Mouse (Mus musculus): Measurements from ENCODE around the gene Prkrip1. TPM values are rescaled to one million over a fixed set of nuclear protein-coding genes. Genes with fewer than 3 reads are reported as not detected.
A peak's percentile ranks its signal among the peaks of the same experiment; 100 is the strongest.
"Not testable (repeated sequence)": the region's sequence is repeated elsewhere in the genome, so short reads cannot be mapped to it uniquely, and the experiment has no call there.

Prkrip1 gene
- total RNA-seq, 2 experiments from 2014 or later = 35.2 to 41.4 TPM

GRCm38 (mm10) chr5:136160084-136160483 lies 38.7 kb downstream of the Prkrip1 start:
- not testable (repeated sequence) for DNase-seq

GRCm38 (mm10) chr5:136155399-136155798 lies 43.4 kb downstream of the Prkrip1 start:
- DNase-seq = no peak

GRCm38 (mm10) chr5:136152365-136152764 lies 46.4 kb downstream of the Prkrip1 start:
- no peak for DNase-seq

DNA sequence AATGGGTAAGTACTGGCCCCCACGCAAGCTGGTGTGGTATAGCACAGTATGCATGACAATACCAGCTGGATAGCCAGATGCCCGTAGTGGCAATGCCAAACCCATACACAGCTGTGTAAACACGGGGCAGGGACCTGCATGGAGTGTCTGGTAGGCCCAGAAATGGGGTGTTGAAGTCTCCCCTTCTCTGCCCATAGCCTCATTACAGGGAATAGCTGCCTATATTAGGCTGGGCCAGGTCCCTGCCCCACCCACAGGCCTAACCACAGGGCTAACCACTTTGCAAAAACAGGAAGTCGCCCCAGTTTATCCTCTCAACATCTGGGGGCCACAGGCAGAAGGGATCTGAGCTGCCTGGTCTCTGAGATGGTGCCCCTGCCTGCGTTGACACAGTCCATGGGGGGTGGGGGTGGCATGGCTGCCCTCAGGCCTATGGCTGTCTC lies 49.6 kb downstream of the Prkrip1 start:
- not testable (repeated sequence) for DNase-seq

DNA sequence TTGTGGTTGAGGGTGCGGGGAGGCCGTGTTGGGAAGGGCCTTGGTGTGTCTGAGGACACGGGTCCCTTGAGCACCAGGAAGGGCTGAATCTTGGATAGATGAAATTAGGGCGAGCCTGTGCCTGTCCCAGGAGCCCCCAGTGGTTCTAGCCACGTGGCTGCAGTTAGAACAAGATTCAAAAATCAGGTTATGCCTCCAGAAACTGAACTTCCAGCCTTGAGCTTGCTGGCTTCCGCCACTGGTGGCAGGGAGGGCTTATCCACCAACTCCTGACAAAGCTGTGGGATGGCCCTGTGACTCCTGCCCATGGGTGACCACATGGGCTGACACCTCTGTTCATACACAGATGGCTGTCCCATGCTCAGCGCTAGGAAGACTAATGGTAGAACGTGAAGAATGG lies 51.1 kb downstream of the Prkrip1 start:
- no peak for DNase-seq

DNA sequence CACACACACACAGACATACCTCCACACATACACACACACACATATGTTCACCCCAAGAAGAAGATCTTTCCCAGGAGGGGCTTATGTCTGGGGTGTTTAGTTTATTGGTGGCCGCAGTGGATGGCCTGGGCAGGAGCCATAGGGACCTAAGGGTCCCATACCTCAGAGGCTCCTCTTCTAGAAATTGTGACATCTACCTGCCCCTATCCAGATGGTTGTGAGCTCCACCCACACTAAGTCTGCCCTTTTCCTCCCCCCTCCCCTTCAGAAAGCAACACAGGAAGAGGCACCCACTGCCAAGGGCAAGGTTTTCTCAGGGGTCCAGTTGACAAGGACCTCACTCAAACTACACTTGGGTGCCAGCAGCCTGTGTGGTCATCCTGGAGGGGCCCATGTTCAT lies 51.8 kb downstream of the Prkrip1 start:
- DNase-seq = no peak

DNA sequence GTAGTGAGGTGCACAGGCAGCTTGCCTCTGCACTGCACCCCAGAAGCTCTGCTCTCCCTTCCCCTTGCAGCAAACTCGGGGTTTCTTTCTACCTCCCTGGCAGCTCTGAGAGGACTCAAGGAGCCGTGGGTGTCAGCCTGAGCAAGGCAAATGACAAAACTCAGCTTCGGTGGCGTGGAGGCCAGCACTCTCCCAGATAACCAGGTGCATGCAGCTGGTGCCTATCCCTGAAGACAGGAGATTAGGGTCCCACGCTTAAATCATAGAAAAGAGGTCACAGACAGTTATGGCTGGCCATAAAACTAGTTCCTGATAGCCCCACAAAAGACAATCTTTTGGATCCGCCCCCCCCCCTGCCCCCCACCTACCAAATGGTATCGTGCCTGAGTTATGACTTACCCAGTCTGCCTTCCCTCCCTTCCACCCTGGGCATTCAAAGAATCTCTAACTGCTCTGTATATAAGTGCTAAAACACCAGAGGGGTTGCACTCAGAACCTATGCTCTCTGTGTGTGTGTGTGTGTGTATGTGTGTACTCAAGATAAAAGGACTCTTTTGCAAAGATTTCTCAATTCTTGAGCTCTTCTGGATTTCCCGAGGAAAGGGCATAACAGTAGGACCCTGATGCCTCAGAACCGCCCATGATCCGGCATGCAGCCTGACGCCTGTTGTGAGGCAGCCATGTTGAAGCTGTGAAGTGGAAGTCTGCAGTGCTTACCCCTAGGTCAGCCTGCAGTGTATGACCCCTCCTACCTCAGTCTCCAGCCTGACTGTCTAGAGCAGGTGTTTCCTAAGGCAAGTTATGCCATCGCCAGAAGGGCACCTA lies 53.9 kb downstream of the Prkrip1 start:
- no peak for DNase-seq

- no peak for DNase-seq
These were observed 55.5 kb downstream of the Prkrip1 start for GRCm38 (mm10) chr5:136143161-136143755.

- DNase-seq = no peak
These were observed 56.0 kb downstream of the Prkrip1 start for GRCm38 (mm10) chr5:136142746-136143145.

GRCm38 (mm10) chr5:136140057-136140482 lies 58.7 kb downstream of the Prkrip1 start:
- DNase-seq = no peak

DNA sequence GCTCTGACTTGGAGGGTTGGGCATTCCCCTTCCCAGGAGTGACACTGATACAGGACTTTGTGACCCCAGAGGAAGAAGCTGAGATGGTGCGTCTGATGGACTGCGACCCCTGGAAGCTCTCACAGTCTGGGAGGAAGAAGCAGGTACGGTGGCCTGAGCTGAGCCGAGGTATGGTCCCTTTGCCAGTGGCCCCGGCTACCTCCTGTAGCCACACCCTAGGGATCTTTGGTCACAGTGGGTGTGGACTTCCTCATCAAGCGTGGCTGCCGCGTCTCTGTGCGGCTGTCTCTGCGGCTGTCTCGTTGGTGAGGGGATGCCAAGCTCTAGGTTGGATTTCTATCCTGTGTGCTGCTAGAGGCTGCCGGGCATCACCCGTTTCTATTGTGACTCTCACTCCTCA lies 59.4 kb downstream of the Prkrip1 start:
- DNase-seq = no peak

GRCm38 (mm10) chr5:136137658-136138274 lies 61.0 kb downstream of the Prkrip1 start:
- no peak for DNase-seq

GRCm38 (mm10) chr5:136136292-136136990 lies 62.3 kb downstream of the Prkrip1 start:
- no peak for DNase-seq

- peak; percentile 94 for DNase-seq
These were observed 63.0 kb downstream of the Prkrip1 start, which contains the start of the genes Lrwd1 and Alkbh4 for GRCm38 (mm10) chr5:136135571-136136291. Gene Lrwd1 (minus strand): TSS chr5:136136074. Gene Alkbh4 (plus strand): TSS chr5:136136146.

Other genes with a start within 250 kb of the Prkrip1 start
- 1 to 10 TPM; 1.4 to 1.7 TPM for gene Ssc4d, start 224.4 kb downstream of the Prkrip1 start, total RNA-seq (2021)
- not detected for gene Zp3, start 218.9 kb downstream of the Prkrip1 start, total RNA-seq (2021)
- 1 to 10 TPM; 7.9 to 8.0 TPM for gene Dtx2, start 204.2 kb downstream of the Prkrip1 start, total RNA-seq (2021)
- gene Upk3b, start 160.5 kb downstream of the Prkrip1 start, total RNA-seq (2021) = not detected
- not detected for gene Upk3bl, start 144.5 kb downstream of the Prkrip1 start, total RNA-seq (2021)
- 1 to 10 TPM; 2.2 to 3.2 TPM for gene Rasa4, start 115.0 kb downstream of the Prkrip1 start, total RNA-seq (2021)
- 10 to 100 TPM; 64.0 to 75.6 TPM for gene Polr2j, start 82.3 kb downstream of the Prkrip1 start, total RNA-seq (2021)
- gene Lrwd1, start 62.9 kb downstream of the Prkrip1 start, total RNA-seq (2021) = 10 to 100 TPM; 14.5 to 17.3 TPM
- 10 to 100 TPM in 1 of 2 experiments, 1 to 10 TPM in 1; 9.8 to 10.2 TPM for gene Alkbh4, start 62.8 kb downstream of the Prkrip1 start, total RNA-seq (2021)
- gene Orai2, start 28.2 kb downstream of the Prkrip1 start, total RNA-seq (2021) = 100 to 1,000 TPM; 144 to 145 TPM
- gene Sh2b2, start 47.6 kb upstream of the Prkrip1 start, total RNA-seq (2021) = 1 to 10 TPM; 5.0 to 6.6 TPM

Measured in layer of hippocampus, postnatal 36 days (tissue).